Mouse (Mus musculus) intestine, embryonic 14.5 days (tissue): ENCODE measurements around the gene Pla2g2c. TPM values are rescaled to one million over a fixed set of nuclear protein-coding genes. Genes with fewer than 3 reads are reported as not detected.

Experiments used
- ATAC-seq: fragments of 200-750 bp; cut with Nextera tagmentation; replicated peaks from 2 replicates; pipeline ENCODE4 v1.8.0; 2017; ENCODE audit warnings: low read depth, moderate number of reproducible peaks, moderate TSS enrichment, moderate library complexity; ENCODE audit not compliant: low FRiP score, low TSS enrichment
- DNase-seq: peaks from one replicate; pipeline ENCODE4 v3.0.0-alpha.2; 2018; ENCODE audit warnings: low spot score
- H3K27ac ChIP-seq: fragments of 300-500 bp; sonication (generic); 2 replicates; pipeline ENCODE4 v1.5.1; 2014; ENCODE audit warnings: low read depth, mild to moderate bottlenecking, control low read depth
- H3K27me3 ChIP-seq: fragments of 300-500 bp; sonication (generic); replicated peaks from 2 replicates; pipeline ENCODE4 v1.6.1; 2014; ENCODE audit warnings: low read length, control low read depth; ENCODE audit not compliant: control insufficient read depth, insufficient read depth
- H3K36me3 ChIP-seq: fragments of 300-500 bp; sonication (generic); 2 replicates; pipeline ENCODE4 v1.6.1; 2014; ENCODE audit warnings: low read length, control low read depth; ENCODE audit not compliant: control insufficient read depth, insufficient read depth
- H3K4me1 ChIP-seq: fragments of 300-500 bp; sonication (generic); replicated peaks from 2 replicates; pipeline ENCODE4 v1.6.1; 2014; ENCODE audit warnings: low read length, control low read depth, mixed read lengths; ENCODE audit not compliant: control insufficient read depth, insufficient read depth
- H3K4me2 ChIP-seq: fragments of 300-500 bp; sonication (generic); 2 replicates; pipeline ENCODE4 v1.6.1; 2014; ENCODE audit warnings: low read length
- H3K4me3 ChIP-seq: fragments of 300-500 bp; sonication (generic); 2 replicates; pipeline ENCODE4 v1.5.1; 2014; ENCODE audit warnings: low read depth, low read length, control low read depth, mixed read lengths
- H3K9ac ChIP-seq: fragments of 300-500 bp; sonication (generic); 2 replicates; pipeline ENCODE4 v1.6.1; 2014; ENCODE audit warnings: mild to moderate bottlenecking, low read length
- H3K9me3 ChIP-seq: fragments of 300-500 bp; sonication (generic); 2 replicates; pipeline ENCODE4 v1.6.1; 2016; ENCODE audit warnings: low read length, control low read depth; ENCODE audit not compliant: control insufficient read depth
- WGBS: fragments of 180-500 bp; shearing (Covaris S2); extraction: QIAGEN DNeasy Blood & Tissue Kit; methylation state at CpG from one replicate; pipeline ENCODE4 v1.1.7; 2014; 5-methylcytosine and 5-hydroxymethylcytosine counted together
- polyA plus RNA-seq: library from polyadenylated mRNA; unstranded; fragments of >200 nt; fragmentation: Nextera tagmentation; extraction: Ambion mirVana; gene quantifications from 2 replicates; pipeline ENCODE4 v1.2.1, GENCODE M21; 2014

Pla2g2c gene
- polyA plus RNA-seq, 1 experiment from 2014 or later: 0.22 TPM

GRCm38 (mm10) chr4:138748369-138749072 lies 23.9 kb downstream of the Pla2g2c start:
- Histone ChIP-seq H3K9me3 (no peaks in the 10 kb centered on the region), H3K4me1 (no peaks in the 10 kb centered on the region; the same call in 1 of the 2 replicates), H3K9ac (no peak overlapping the region), H3K4me2 (no peak overlapping the region), H3K36me3 (no peaks in the 10 kb centered on the region), H3K27ac (no peak overlapping the region), H3K27me3 (no peaks in the 10 kb centered on the region), H3K4me3 (no peak overlapping the region)
- ATAC-seq (peak; percentile 52; the same call in 1 of the 2 replicates), DNase-seq (peak; percentile 67)
- 57% methylated on average over 8 of the region's 8 CpGs for WGBS

DNA sequence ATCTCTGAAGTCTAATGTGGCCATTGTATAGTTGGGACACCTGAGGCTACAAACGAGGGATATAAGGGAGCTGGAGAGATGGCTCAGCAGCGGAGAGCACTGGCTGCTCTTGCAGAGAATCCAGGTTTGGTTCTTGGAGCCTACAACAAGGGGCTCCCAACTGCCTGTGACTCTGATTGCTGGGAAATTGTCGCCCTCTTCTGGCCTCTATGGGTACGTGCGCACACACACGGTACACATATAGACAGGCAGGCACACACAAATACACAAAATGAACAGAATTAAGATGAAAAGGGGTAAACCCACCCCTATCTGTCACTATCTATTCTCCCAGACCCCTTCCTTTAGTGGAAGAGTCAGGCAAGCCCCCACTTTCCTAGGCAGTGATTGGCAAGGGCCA lies 28.0 kb downstream of the Pla2g2c start:
- ATAC-seq: no peak
- Histone ChIP-seq H3K9me3 (no peaks in the 10 kb centered on the region), H3K36me3 (no peaks in the 10 kb centered on the region), H3K4me3 (no peak overlapping the region), H3K27me3 (no peaks in the 10 kb centered on the region), H3K4me1 (0 out of 2 replicates have a peak, but pooled peaks cover 3% of the 10 kb centered on the region), H3K4me2 (no peak overlapping the region), H3K27ac (no peak overlapping the region), H3K9ac (no peak overlapping the region)
- 88% methylated on average over 6 of the region's 6 CpGs for WGBS
- DNase-seq: no peak

- DNase-seq: no peak
- Histone ChIP-seq H3K4me1 (0 out of 2 replicates have a peak, but pooled peaks cover 3% of the 10 kb centered on the region), H3K4me2 (no peak overlapping the region), H3K27me3 (no peaks in the 10 kb centered on the region), H3K4me3 (no peak overlapping the region), H3K36me3 (no peaks in the 10 kb centered on the region), H3K27ac (no peak overlapping the region), H3K9ac (no peak overlapping the region), H3K9me3 (no peaks in the 10 kb centered on the region)
- ATAC-seq: no peak
- 81% methylated on average over 3 of the region's 3 CpGs for WGBS
Measured at GRCm38 (mm10) chr4:138753608-138754007, 29.0 kb downstream of the Pla2g2c start.

- Histone ChIP-seq H3K36me3 (no peaks in the 10 kb centered on the region), H3K4me2 (no peak overlapping the region), H3K4me3 (no peak overlapping the region), H3K4me1 (0 out of 2 replicates have a peak, but pooled peaks cover 3% of the 10 kb centered on the region), H3K27me3 (no peaks in the 10 kb centered on the region), H3K9me3 (no peaks in the 10 kb centered on the region), H3K27ac (no peak overlapping the region), H3K9ac (no peak overlapping the region)
- ATAC-seq (no peak), DNase-seq (no peak)
- 73% methylated on average over 9 of the region's 9 CpGs for WGBS
Measured at GRCm38 (mm10) chr4:138754432-138754831, 29.8 kb downstream of the Pla2g2c start.

DNA sequence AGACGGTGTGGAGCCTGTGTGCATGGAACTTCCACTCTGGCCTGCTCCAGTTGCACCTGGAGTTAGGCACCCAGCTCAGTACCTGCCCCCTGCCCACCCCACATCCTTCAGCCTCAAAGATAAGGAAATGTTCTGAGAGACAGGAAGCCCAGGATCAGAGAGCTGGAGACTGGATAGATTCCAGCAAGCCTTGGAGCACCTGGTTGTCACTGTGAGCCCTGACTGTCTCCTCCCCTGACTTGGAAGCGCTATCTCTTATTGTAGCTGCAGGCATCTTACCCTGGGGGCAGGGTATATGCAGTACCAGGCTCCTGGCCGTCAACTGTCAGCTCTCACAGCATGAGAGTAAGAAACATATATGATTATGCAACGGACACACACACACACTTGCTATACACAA lies 30.8 kb downstream of the Pla2g2c start:
- H3K9ac ChIP-seq: no peak overlapping the region
- no peak overlapping the region for H3K4me2 ChIP-seq
- H3K4me1 ChIP-seq: 0 out of 2 replicates have a peak, but pooled peaks cover 3% of the 10 kb centered on the region
- ATAC-seq (no peak), DNase-seq (no peak)
- 67% methylated on average over 4 of the region's 4 CpGs for WGBS
- H3K36me3 ChIP-seq: no peaks in the 10 kb centered on the region
- no peaks in the 10 kb centered on the region for H3K9me3 ChIP-seq
- H3K4me3 ChIP-seq: no peak overlapping the region
- no peak overlapping the region for H3K27ac ChIP-seq
- H3K27me3 ChIP-seq: no peaks in the 10 kb centered on the region

DNA sequence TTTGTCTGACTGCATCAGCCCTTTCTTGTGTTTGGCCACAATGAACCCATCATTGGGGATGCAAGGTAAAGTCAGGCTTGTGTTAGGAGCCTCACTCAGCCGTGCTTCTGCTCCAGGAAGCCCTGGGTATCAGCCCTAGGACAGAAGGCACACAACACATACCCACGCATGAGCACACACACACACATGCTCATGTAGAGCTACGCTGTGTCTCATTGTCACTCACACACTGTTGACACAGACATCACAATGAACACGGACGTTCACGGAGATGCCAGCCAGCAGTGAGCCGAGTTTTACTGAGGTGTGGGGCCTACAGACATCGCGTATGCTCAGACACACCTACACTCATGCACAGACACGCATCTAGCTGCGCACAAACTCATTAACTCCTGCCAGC lies 31.4 kb downstream of the Pla2g2c start:
- Histone ChIP-seq H3K27ac (no peak overlapping the region), H3K9me3 (no peaks in the 10 kb centered on the region), H3K27me3 (no peaks in the 10 kb centered on the region), H3K4me2 (no peak overlapping the region), H3K9ac (no peak overlapping the region), H3K4me1 (0 out of 2 replicates have a peak, but pooled peaks cover 3% of the 10 kb centered on the region), H3K36me3 (no peaks in the 10 kb centered on the region), H3K4me3 (no peak overlapping the region)
- no peak for DNase-seq
- 85% methylated on average over 11 of the region's 11 CpGs for WGBS
- no peak for ATAC-seq

DNA sequence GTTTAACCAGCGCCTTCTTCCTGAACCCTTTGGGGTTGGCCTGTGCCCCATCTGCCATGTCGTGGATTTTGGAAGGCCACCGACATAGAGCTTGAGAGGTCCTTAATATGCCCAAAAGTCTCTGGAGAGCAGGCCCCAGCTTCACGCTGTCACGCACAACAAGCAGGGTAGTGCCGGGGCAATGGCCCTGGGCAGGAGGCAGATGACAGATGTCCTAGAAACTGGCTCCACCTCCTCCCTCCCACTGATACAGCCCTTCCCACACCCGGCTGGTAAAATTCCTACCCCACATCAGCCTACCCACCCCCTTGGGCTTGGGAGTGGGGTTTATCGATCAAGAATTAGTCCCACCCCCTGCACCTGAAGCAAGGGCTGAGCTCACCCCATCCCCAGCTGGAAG lies 32.8 kb downstream of the Pla2g2c start, which contains the start of gene Pla2g2f:
Pla2g2f (minus strand) TSS at position 211 of the 400 bp plus-strand sequence.
- Histone ChIP-seq H3K4me2 (no peak within 1 kb of the TSS), H3K4me3 (no peak within 1 kb of the TSS), H3K4me1 (0 out of 2 replicates have a peak, but pooled peaks cover 3% of the 10 kb centered on the region), H3K36me3 (no peaks in the 10 kb centered on the region), H3K27ac (no peak within 1 kb of the TSS), H3K9me3 (no peaks in the 10 kb centered on the region), H3K27me3 (no peaks in the 10 kb centered on the region), H3K9ac (no peak within 1 kb of the TSS)
- ATAC-seq (no peak), DNase-seq (no peak)
- 87% methylated on average over 8 of the region's 8 CpGs for WGBS

DNA sequence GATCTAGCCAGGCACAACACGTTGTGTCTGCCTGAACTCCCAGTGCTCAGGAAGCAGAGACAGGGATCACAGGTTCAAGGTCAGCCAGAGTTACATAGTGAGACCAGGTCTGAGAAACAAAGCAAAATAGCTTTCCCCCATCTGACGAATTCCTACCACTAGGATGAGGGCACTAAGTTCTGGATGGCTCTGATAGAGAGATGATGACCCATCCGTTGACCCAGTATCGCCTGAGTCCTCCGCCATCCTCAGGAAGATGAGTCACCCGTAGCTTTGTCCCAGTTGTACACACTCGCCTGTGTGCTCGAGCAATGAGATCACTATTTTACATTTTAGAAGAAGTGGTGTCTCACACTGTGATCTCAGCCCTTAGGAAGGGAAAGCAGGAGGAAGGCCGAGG lies 37.7 kb downstream of the Pla2g2c start:
- no peak overlapping the region for H3K4me2 ChIP-seq
- H3K4me3 ChIP-seq: no peak overlapping the region
- no peak for ATAC-seq
- no peaks in the 10 kb centered on the region for H3K36me3 ChIP-seq
- no peak for DNase-seq
- H3K9me3 ChIP-seq: no peaks in the 10 kb centered on the region
- no peak overlapping the region for H3K27ac ChIP-seq
- no peak overlapping the region for H3K9ac ChIP-seq
- 71% methylated on average over 9 of the region's 9 CpGs for WGBS
- no peaks in the 10 kb centered on the region for H3K27me3 ChIP-seq
- no peaks in the 10 kb centered on the region for H3K4me1 ChIP-seq

DNA sequence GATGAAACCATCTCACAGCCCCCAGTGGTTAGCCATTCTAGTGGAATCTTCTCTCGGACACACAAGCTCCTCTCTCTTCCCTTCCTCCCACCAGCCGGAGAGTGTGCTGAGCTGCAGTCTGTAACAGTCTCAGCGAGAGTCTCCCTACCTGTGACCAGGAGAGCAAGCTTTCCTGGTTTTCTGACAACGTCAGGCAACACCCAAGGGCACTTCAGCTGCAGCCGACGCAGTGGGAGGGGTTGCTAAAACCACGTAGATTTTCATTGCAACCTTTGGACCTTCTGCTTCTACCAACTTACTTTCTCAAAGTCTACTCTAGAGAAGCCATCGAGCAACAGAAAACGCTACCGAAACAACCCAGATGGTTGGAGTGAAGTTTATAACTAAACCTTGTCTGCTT lies 47.4 kb downstream of the Pla2g2c start:
- Histone ChIP-seq H3K27me3 (no peaks in the 10 kb centered on the region), H3K27ac (no peak overlapping the region), H3K4me3 (no peak overlapping the region), H3K9ac (no peak overlapping the region), H3K4me1 (no peaks in the 10 kb centered on the region), H3K36me3 (no peaks in the 10 kb centered on the region), H3K9me3 (no peaks in the 10 kb centered on the region), H3K4me2 (no peak overlapping the region)
- 64% methylated on average over 10 of the region's 10 CpGs for WGBS
- ATAC-seq (peak; percentile 79), DNase-seq (no peak)
